10 mouse cellular contexts compared by ENCODE assay signal in the genomic region with DNA sequence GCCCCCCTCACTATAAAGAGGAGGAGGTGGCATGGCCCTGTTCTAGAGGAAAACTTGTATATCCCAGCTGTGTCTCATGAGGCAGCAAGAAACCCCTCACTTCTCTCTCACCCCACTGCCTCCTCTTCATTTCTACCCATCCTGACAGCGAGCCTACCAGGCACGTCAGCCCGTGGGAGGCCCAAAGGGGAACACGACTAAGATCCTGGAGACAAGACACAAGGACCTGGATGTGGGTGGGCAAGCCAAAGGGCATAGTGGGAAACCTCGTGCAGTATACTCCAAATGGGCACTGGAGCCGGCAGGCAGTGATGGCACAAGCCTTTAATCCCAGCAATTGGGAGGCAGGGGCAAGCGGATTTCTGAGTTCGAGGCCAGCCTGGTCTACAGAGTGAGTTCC. TPM values are rescaled to one million over a fixed set of nuclear protein-coding genes. Genes with fewer than 3 reads are reported as not detected.
DNase-seq lines count a peak whose midpoint lies in the region; ATAC-seq lines count a peak whose summit lies in the region.
"Had no signal": no experiment of that assay in that cellular context is flagged by ENCODE, and none has a peak within 500 bp of the region (broad histone marks: within the 10 kb centered on the region; RNA-seq: fewer than 3 reads in every experiment).

No protein-coding gene starts in this region.

- ATAC-seq in heart, embryonic 12.5 days (ENCODE audit: insufficient number of reproducible peaks, low FRiP score): no peak
- ATAC-seq in kidney, embryonic 15.5 days (replicated peaks; ENCODE audit: low FRiP score): no peak
- no peak for ATAC-seq in midbrain, embryonic 13.5 days
- no peak for ATAC-seq in midbrain, embryonic 14.5 days (ENCODE audit: low FRiP score, low TSS enrichment)

- no peak overlapping the region for H3K27ac ChIP-seq in heart, embryonic 12.5 days (ENCODE audit: poor library complexity, severe bottlenecking)
- H3K27ac ChIP-seq in kidney, embryonic 15.5 days: no peak overlapping the region
- H3K27ac ChIP-seq in midbrain, embryonic 13.5 days: no peak overlapping the region
- H3K27ac ChIP-seq in midbrain, embryonic 14.5 days (replicated peaks; ENCODE audit: low read depth, low read length): no peak overlapping the region

- H3K36me3 ChIP-seq in heart, embryonic 12.5 days: no peaks in the 10 kb centered on the region
- no peaks in the 10 kb centered on the region for H3K36me3 ChIP-seq in kidney, embryonic 15.5 days
- no peaks in the 10 kb centered on the region for H3K36me3 ChIP-seq in midbrain, embryonic 13.5 days
- H3K36me3 ChIP-seq in midbrain, embryonic 14.5 days (ENCODE audit: control insufficient read depth, insufficient read depth, low read length): no peaks in the 10 kb centered on the region

- 19% methylated on average over 8 of the region's 8 CpGs for WGBS in heart, embryonic 12.5 days
- WGBS in kidney, embryonic 15.5 days: 19% methylated on average over 8 of the region's 8 CpGs
- 13% methylated on average over 8 of the region's 8 CpGs for WGBS in midbrain, embryonic 13.5 days
- WGBS in midbrain, embryonic 14.5 days: 16% methylated on average over 8 of the region's 8 CpGs

- peaks cover 28% of the 10 kb centered on the region for H3K4me1 ChIP-seq in heart, embryonic 12.5 days (replicated peaks)
- peaks cover 44% of the 10 kb centered on the region for H3K4me1 ChIP-seq in kidney, embryonic 15.5 days
- H3K4me1 ChIP-seq in midbrain, embryonic 13.5 days (replicated peaks): peaks cover 34% of the 10 kb centered on the region
- H3K4me1 ChIP-seq in midbrain, embryonic 14.5 days (ENCODE audit: control insufficient read depth, insufficient read depth, low read length): peaks cover 9% of the 10 kb centered on the region

- H3K9ac ChIP-seq in heart, embryonic 12.5 days: no peak overlapping the region
- H3K9ac ChIP-seq in kidney, embryonic 15.5 days: no peak overlapping the region
- no peak overlapping the region for H3K9ac ChIP-seq in midbrain, embryonic 13.5 days (replicated peaks)
- H3K9ac ChIP-seq in midbrain, embryonic 14.5 days (replicated peaks; ENCODE audit: low read length): no peak overlapping the region

- no peak for DNase-seq in heart, postnatal 4 days
- no peak for DNase-seq in kidney, adult 11 months
- DNase-seq in midbrain, embryonic 14.5 days: no peak
- peak; percentile 32 for DNase-seq in retina, embryonic 14.5 days (ENCODE audit: low spot score)
- DNase-seq in gastrocnemius, postnatal 10 days: no peak
- DNase-seq: cerebellum, adult 2 months; liver had no signal

- H3K4me2 ChIP-seq in heart, embryonic 12.5 days: peak overlapping the region; percentile 100
- peak overlapping the region; percentile 100 for H3K4me2 ChIP-seq in kidney, embryonic 15.5 days
- 0 out of 2 replicates have a peak overlapping the region, but pooled peaks have one; percentile 100 for H3K4me2 ChIP-seq in midbrain, embryonic 13.5 days (replicated peaks)
- no peak overlapping the region for H3K4me2 ChIP-seq in midbrain, embryonic 14.5 days (ENCODE audit: low read length)

- H3K4me3 ChIP-seq in heart, embryonic 12.5 days: 0 out of 2 replicates have a peak overlapping the region, but pooled peaks have one; percentile 80
- no peak overlapping the region; the same call in 1 of the 2 replicates for H3K4me3 ChIP-seq in kidney, embryonic 15.5 days (replicated peaks)
- H3K4me3 ChIP-seq in midbrain, embryonic 13.5 days (replicated peaks): no peak overlapping the region
- H3K4me3 ChIP-seq in midbrain, embryonic 14.5 days (replicated peaks; ENCODE audit: low read depth, low read length): no peak overlapping the region

- H3K9me3 ChIP-seq in heart, embryonic 12.5 days (replicated peaks): 0 out of 2 replicates have a peak, but pooled peaks cover 4% of the 10 kb centered on the region
- no peaks in the 10 kb centered on the region for H3K9me3 ChIP-seq in kidney, embryonic 15.5 days (replicated peaks)
- no peaks in the 10 kb centered on the region for H3K9me3 ChIP-seq in midbrain, embryonic 13.5 days
- no peaks in the 10 kb centered on the region for H3K9me3 ChIP-seq in midbrain, embryonic 14.5 days (ENCODE audit: control insufficient read depth, low read length)

- H3K27me3 ChIP-seq in heart, embryonic 12.5 days (replicated peaks): peaks cover 35% of the 10 kb centered on the region
- peaks cover 61% of the 10 kb centered on the region for H3K27me3 ChIP-seq in kidney, embryonic 15.5 days
- peaks cover 72% of the 10 kb centered on the region for H3K27me3 ChIP-seq in midbrain, embryonic 13.5 days
- H3K27me3 ChIP-seq in midbrain, embryonic 14.5 days (ENCODE audit: control insufficient read depth, insufficient read depth, low read length): peaks cover 47% of the 10 kb centered on the region

RNA-seq across cellular contexts. Expression of gene Ankrd33b, which starts 1.0 kb away (rescaled TPM):
- polyA plus RNA-seq in heart, embryonic 12.5 days (2016; fragmentation: Nextera tagmentation; extraction: Ambion mirVana): 1.7 and 2.1 TPM in 2 replicates
- 10 to 100 TPM; 12.8 to 13.4 TPM for total RNA-seq in heart, postnatal 4 days (2021)
- 6.2 and 6.5 TPM in 2 replicates for polyA plus RNA-seq in kidney, embryonic 15.5 days (2015; fragmentation: Nextera tagmentation; extraction: Ambion mirVana)
- polyA plus RNA-seq in midbrain, embryonic 13.5 days (2015; fragmentation: Nextera tagmentation; extraction: Ambion mirVana): 0.64 and 0.86 TPM in 2 replicates
- 0.18 and 0.64 TPM in 2 replicates for polyA plus RNA-seq in midbrain, embryonic 14.5 days (2014; fragmentation: Nextera tagmentation; extraction: Ambion mirVana)
- total RNA-seq in gastrocnemius, postnatal 10 days (2021): 1 to 10 TPM; 5.5 to 5.8 TPM
